Mouse (Mus musculus) heart, adult 2 months (tissue): ENCODE measurements around the gene Plaa.

ENCODE experiments used
- CTCF ChIP-seq: fragments of 200-600 bp; IDR thresholded peaks from 2 replicates; pipeline ENCODE4 v1.8.1; 2022; ENCODE audit warnings: antibody characterized with exemption, mild to moderate bottlenecking, moderate library complexity
- EP300 ChIP-seq: fragments of 200-500 bp; IDR thresholded peaks from 2 replicates; pipeline ENCODE4 v1.6.1; 2011; ENCODE audit warnings: low read depth, low read length, control low read depth; ENCODE audit not compliant: insufficient read depth
- POLR2A ChIP-seq: fragments of 200-500 bp; IDR thresholded peaks from 2 replicates; pipeline ENCODE4 v1.6.1; 2011; ENCODE audit warnings: mild to moderate bottlenecking, low read depth, low read length, control low read depth; ENCODE audit not compliant: insufficient read depth

DNA sequence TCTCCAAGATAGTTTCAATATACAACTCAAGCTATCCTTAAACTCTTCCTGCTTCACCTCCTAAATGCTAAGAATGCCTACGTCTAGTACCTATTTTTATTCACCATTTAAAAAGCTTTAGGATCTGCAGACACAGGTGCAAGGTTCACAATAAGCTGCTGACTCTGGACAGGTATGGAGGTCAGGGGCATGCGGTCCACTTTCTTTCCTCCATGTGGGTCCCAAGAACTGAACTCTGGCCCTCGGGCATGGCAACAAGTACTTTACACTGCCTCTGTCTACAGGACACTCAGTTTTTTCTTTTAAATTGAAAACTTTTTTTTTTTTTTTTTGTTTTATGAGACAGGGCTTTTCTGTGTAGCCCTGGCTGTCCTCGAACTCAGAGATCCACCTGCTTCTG, 30.4 kb downstream of the Plaa start:
- TF ChIP-seq CTCF: no peak
- TF ChIP-seq POLR2A: no peak
- no peak for TF ChIP-seq EP300
